Mouse (Mus musculus) gastrocnemius, postnatal 4 days (tissue): Measurements from ENCODE around the gene Inpp4b. TPM values are rescaled to one million over a fixed set of nuclear protein-coding genes. Genes with fewer than 3 reads are reported as not detected.
"Not testable (repeated sequence)": the region's sequence is repeated elsewhere in the genome, so short reads cannot be mapped to it uniquely, and the experiment has no call there.

Experiments used
- DNase-seq, 2 experiments: peaks; one replicate each; pipeline ENCODE4 v3.0.0; 2021 to 2022; ENCODE audit warnings: low spot score in 2 of 2, mixed read lengths in 2 of 2
- total RNA-seq, 2 experiments: library from RNA; stranded (reverse); gene quantifications; 2 replicates each; pipeline ENCODE4 v1.2.3; 2021

The Inpp4b gene
- total RNA-seq, 2 experiments from 2014 or later, result 34.5 to 35.0 TPM

DNA sequence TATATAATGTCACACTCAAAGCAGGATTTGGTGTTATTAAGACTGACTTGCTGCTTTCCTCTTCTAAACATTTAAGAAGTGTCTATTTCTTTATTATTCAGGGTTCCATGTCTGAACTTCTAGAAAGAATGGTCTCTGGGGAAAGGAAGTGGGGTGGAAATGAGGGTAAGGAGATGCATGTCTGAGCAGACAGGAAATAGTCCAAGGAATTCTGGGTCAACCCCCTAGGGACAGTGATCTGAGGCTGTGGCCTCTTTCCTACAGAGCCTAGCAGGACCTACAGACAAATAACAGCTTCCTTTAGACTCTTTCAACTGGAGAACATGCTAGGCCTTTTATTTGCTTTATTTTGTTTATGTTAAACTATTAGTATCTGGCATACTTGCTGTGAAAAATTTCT lies 546.5 kb downstream of the Inpp4b start:
- no peak for DNase-seq

DNA sequence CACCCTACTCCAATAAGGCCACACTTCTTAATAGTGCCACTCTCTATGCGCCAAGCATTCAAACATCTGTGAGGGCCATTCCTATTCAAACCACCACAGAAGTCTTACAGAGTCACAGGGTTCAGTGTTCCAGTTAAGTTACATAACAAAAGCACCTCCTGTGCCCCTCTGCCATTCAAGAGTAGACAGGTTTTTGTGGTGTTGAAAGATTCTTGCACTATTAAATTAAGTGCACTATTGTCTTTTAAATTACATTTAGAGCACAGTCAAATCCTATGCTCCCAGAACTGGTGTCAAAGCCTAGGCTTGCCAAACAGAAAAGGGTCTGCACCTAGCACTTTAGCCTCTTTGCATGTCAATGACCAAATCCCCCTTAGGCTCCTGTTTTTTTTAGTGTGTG lies 550.9 kb downstream of the Inpp4b start:
- DNase-seq, result no peak

DNA sequence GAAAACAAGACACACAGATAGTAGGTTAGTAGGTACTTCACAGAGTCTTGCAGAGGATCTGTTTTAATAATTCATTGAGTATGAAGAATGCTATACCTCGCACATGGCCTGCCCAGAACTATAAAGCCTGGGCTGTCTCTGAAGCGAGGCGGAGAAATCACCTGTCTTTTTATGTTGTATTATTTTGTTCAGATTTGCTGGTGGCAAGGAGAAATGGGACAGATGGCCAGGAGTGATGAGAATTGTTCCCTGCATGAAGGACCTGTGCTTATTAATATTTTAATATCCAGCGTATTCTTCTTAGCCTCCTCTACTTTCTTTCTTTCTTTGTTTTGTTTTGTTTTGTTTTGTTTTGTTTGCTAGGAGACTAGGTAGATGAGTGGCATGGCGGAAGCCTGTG lies 604.5 kb downstream of the Inpp4b start:
- no peak for DNase-seq

DNA sequence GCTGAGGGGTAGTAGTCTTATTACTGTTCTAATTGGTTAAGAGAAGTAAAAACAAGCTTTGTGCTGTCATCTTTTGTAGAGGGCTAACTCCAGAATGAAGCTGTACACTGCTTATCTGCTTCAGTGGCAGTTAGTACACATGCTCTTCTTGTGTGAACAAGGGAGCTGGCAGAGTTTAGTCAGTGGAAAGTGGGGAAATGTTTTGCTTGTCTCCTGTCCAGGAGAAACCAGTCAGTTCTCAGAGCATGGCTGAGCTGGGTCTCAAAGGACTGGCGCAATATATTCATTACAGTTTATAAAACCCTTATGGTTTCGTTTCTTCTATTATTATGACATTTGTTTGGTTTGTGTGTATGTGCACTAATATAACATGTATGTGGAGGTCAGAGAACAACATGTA lies 610.7 kb downstream of the Inpp4b start:
- no peak for DNase-seq

DNA sequence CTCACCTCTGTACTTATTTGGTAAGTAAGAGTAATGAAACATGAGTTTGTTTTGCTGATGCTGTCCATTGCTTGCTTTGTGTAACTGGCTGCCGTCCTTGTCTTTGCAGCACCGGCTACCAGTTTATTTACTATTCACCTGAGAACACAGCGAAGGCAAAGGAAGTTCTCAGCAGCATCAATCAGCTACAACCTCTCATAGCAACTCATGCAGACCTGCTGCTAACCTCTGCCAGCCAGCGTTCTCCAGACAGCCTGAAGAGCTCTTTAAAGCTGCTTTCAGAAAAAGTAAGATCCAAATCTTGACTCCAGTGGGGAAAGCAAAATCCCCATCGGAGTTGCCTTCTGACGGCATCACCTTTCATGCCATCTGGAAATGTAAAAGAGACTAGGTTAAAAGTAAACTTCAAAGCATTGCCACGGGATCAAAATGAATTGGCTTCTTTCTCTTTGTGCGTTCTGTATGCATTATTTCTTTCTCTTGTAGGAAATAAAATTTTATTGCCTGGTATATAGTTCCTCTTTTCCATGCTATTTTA lies 642.8 kb downstream of the Inpp4b start:
- DNase-seq, result no peak

DNA sequence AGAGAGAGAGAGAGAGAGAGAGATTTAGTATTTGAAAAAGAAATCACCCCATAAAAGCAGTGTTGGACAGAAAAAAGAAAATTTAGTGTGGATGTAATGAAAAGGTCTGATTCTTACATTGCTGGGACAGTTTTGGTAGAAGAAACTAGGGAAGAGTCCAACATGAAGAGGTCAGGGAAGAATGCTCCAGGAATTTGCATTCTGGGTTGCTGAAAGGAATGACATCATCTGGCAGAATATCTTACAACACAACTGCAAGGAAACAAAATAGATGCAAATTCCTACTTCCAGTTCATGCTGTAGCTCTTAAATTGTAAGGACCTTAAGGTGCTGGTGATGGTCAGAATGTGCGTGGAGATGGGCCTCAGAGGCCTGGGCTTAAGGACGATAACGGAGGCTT lies 650.6 kb downstream of the Inpp4b start:
- no peak for DNase-seq

DNA sequence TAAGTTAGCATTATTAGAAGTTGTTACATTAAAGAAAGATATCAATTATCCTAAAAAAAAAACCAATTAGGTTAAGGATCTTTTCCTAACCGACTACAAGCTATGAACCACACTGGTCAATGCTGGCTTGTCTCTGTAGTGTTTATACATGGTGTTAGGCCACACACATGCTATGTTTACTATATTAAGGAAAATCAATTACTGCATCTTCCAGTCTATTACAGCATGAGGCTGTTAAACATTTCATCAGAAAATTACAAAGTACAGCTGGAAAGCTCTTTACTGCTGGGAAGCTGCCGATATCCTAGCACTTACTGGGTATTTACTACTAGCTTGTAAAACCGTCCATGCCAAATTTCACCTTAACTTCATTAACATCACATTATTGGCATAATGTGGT lies 653.9 kb downstream of the Inpp4b start:
- DNase-seq, result no peak

DNA sequence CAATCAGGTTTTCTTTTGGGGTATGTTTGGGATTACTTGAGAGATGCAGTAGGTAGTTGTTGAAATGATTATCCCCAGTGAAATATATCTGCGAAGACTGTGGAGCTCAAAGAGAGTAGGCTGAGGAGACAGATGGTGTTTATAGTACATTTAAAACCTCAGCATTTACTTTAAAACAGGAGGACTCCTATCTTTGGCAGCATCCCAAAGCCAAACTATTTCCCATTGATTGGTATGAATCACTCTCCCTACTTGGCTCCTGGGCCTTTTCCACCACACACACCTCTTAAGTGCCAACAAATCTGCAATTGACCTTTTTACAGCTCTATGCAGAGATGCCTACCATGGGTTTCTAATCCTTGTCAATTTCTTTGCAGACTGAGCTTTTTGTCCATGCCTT lies 654.5 kb downstream of the Inpp4b start:
- DNase-seq, result no peak

DNA sequence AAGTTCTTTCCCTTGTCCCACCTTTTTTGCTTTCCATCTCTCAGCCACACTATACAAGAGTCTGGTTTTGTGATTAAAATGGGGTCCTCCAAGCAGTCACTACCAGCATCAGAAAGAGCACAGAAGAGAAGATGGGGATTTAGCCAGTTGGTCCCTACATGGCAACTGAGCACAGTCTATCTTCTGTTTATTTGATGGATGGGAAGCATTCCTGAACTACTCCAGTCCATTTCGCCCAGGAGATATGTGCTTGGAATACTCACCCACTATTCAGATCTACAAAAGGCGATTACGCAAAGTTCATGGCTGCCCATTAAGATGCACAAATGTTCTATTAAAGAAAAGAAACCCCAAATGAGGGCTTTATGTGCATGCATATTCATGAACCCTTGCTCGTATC lies 661.8 kb downstream of the Inpp4b start:
- no peak for DNase-seq

DNA sequence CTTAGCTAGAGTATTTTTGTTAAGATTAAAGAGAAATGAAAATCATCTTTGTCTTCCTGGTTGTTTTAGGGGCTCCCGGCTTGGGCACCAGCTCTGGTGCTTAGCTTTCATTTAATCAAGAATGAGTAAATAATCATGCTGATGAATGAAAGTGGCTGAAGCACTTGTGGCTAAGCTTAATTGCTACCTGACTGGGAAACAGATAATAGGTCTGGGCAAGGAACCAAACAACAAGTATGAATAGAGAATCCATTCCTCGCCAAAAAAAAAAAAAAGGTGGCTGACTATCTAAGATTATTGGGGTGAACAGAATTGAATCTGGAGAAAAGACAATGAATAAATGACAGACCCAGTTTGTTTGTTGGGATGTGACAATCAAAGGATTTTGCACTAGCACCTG lies 663.1 kb downstream of the Inpp4b start:
- DNase-seq, result no peak

DNA sequence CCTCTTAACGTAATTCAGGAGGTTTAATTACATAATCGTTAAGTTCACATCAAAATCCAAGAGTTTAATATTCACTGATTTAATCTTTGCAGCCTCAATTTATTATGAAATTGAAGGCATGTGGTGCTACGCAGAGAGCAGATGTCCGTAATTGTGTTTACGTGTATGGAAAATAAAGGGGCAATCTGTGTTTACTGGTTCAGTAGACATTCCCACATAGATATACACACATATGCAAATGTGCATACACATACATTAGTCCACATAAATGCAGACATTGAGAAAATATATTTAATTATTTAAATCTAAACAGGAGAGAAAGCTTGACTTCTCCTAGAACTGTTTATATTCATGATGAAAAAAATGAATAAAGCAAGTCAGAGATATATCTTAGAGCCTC lies 675.4 kb downstream of the Inpp4b start:
- DNase-seq, result no peak

DNA sequence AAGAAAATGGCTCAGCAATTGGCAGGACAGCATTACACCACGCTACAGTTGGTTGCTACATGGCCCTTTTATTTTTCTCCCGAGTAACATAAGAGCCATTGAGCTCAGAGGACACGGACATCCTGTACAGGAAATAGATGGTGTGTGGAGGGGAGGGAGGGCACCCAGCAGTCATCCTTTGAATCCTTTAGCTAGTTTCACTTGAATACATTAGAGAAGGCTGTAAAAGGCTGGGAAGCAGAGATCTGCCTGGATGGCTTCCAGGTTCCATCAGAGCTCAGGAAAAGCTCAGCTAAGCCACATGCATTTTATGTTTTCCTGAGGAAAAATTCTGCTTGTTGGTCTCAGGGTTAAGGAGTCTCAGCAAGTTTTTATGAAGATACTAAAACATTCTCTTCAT lies 685.0 kb downstream of the Inpp4b start:
- DNase-seq, result peak in 1 of 2 experiments; percentile 12

DNA sequence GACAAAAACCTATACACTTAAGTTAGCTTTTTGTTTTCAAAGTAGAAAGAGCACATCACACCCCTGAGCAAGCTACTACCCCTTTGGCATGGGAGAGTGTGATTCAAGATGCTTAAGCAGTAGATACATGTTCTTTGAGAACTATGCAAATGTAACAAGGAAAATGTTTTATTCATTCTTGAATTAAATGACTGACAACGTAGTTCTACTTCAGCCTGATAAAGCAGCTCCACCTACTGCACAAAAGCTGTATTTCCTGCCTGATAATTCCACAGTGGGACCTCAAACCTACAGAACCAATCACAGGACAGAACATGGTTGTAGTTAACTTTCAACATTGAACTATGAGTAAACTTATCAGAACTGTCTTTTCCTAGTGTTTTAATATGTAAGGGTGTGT lies 686.5 kb downstream of the Inpp4b start:
- DNase-seq, result no peak

DNA sequence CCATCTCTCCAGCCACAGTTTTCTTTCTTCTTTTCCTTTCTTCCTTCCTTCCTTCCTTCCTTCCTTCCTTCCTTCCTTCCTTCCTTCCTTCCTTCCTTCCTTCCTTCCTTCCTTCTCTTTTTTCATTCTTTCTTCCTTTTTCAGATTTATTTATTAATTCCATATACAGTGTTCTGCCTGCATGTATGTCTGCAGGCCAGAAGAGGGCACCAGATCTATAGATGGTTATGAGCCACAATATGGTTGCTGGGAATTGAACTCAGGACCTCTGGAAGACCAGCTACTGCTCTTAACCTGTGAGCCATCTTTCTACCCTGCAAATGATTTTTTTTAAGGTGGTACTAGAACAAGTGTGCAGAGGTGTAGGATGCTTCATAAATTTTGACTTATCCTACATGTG lies 689.7 kb downstream of the Inpp4b start:
- not testable (repeated sequence) for DNase-seq

DNA sequence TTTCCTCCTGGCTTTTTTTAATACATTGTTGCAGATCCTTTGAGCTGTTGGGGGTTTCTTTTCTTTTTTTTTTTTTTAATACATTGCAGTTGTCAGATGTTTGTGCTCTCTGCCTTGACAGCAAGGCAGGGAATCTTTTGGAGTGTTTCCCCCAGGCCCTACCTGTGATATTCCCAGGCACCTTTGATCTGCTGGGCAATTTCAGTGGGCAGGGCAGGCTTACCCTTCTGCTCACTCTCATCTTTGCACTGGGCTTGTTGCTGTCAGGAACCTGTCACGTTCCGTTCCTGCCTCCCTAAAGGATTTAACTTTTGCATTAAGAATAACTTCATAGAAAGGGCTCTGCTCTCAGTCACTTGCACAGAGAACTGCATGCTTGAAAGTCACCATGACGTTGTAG lies 711.7 kb downstream of the Inpp4b start:
- DNase-seq, result no peak

DNA sequence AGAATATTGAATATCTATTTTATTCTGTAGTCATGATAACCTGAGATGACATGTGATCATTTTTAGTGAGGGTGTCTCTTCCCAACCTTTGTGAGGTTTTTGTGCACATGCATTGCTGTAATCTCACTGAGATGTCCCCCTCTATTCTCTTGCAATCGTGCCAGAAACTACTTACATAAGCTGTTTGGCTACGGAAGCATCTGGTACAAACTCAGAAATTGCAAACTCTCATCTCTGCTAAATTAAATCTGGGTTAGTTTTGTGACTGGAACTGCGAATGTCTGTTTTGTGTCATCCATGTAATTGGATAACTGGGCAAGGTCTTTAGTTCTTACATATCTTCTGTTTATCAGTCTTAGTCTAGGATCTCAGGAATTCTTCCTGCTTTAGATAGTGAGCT lies 725.3 kb downstream of the Inpp4b start:
- no peak for DNase-seq

DNA sequence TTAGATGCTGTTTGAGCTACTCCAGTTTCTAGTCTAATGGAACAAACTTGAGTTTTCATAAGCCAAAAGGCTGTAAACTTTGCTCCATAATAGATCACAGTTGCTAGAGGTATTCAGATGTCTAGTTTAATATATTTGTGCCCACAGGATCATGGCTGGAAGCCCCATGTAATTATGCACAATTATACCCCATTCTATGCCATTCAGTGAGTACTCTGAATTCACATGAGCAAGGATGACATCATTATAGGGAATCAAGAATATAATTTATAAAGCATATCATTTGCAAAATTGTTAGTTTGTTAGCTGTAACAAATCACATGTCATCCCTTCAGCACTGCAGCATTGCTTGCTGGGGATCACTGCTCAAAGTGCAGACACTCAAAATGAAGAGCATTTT lies 736.9 kb downstream of the Inpp4b start:
- no peak for DNase-seq

DNA sequence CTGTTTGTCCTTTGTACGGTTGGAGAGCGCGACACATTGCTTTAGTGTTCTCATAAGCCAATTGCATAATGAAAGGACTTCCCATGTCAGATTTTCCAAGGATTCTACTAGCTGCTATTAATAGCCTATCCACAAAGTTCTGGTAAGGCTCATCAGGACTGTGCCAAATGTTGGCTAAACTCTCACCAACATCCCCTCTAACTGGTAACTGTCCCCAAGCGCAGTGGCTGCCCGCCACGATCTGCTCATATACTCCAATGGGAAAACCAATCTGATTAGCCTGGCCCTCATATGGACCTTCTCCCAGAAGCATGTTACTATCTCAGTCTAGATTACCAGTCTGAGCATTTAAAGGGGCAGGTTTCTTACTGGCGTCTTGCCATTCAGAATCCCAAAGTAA lies 744.3 kb downstream of the Inpp4b start:
- not testable (repeated sequence) for DNase-seq

DNA sequence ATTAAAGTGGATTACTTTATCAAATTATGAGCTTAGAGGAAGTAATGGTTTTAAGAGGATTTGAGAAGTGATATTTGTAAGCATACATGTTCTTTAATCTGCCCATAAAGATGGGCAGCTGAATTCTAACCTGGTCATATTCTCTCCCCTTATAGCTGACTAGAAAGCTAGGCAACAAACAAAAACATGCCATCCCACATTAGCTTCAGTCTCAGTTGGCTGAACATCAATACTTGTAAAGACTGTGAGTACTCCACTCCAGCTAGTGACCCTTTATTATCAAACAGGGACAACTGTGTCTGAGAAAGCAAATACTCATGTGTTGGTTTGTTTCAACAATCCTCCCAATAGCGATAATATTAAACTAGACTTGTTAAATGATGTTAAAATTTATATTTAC lies 748.5 kb downstream of the Inpp4b start:
- no peak for DNase-seq

DNA sequence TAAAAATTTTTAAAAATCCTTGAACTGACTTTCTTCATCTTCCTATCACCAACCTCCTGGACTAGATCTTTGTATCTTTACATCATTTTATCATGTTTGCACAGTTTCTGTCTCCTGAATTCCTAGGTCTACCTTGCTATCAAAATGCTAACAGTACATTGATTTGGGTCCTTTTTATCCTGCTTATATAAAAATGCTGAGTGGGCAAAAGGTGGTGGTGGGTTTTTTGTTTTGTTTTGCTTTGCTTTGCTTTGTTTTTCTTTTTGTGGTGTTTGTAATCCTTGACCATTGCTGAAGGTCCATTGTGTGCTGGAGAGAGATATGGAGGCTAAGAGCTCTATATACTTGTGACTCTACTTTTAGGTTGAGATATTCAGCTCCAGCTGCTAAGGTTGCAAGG lies 750.9 kb downstream of the Inpp4b start:
- no peak for DNase-seq

DNA sequence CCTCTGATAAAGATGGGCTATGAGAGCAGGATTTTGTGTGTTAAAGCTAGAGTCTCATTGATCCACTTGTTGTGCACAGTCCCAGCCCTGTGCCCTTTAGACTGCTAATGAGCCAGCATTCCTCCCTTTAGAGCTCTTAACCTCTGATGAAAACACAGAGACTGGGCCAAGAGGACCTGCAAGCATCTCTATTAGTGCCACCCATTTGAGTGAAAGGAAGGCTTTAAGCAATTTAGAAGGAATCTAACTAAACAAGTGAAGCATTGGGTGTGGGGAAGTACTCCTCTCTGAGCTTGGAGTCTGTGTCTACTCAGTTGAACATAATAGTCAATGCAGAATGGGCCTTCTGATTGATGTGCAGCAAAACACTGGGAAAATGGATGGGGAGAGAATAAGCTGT lies 762.2 kb downstream of the Inpp4b start:
- no peak for DNase-seq

DNA sequence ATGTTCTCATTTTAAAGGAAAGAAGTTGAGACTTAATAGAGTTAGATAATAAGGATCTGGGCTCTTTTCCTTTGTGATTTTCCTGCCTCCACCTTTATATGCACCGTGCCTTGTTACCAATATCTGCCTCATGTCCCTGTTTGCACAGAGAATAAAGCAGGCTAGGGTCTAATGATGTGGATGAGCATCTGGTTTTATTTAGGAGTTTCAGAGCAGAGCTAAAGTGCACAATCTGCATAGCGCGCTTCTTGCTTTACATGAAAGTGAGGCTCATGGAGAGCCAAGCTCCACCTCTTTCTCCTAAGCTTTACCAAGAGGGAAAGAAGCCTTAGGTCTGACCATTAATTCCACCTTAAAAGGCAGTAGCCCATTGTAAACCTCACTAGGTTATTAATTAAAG lies 763.8 kb downstream of the Inpp4b start:
- DNase-seq, result no peak

DNA sequence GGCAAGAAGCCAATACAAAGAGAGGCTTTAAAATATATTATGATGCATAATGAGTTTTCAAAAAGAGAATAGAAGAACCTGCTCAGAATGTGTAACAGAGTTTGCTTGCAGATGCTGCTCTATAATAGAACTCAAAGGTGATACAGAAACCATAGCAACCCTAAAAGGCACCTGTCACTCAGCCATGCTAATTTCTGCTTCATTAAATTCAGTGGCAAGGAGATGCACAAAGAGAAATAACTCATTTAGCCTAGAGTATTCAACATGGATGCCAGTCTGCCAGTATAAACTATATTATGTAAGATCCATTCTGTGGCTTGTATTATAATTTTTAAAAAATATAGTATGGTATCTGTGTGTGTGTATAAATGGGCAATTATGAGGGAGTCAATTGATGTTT lies 807.9 kb downstream of the Inpp4b start:
- DNase-seq, result no peak

DNA sequence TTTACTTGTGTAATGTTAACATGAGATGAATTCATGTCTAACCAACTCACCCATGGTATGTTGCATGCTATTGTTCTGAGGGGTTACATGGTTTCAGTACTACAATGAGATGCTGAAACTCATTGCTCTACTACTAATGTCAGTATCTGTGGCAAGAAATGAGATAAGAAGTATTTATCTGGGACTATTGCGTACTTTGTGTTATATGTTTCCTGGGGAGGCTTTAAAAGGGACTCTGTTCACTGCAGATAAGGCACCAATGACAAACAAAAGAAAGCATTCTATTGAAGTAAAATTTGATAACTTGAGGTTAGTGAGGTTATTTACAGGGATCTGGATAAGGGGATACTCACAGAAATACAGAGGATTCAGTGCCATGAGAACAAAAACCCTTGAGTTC lies 815.6 kb downstream of the Inpp4b start:
- DNase-seq, result no peak
